Mouse (Mus musculus): Measurements from ENCODE around the gene Hnrnpm. TPM values are rescaled to one million over a fixed set of nuclear protein-coding genes. Genes with fewer than 3 reads are reported as not detected.
A peak's percentile ranks its signal among the peaks of the same experiment; 100 is the strongest.
"Not testable (repeated sequence)": the region's sequence is repeated elsewhere in the genome, so short reads cannot be mapped to it uniquely, and the experiment has no call there.

Hnrnpm gene
- total RNA-seq (2021): 100 to 1,000 TPM; 136 to 171 TPM
- long read RNA-seq, experiment 1, transcript Hnrnpm-203 (2 exons, 2,626 nt): major isoform, 12 of 59 reads
- long read RNA-seq, experiment 1, partial matches to known transcripts: 37 of 59 reads
- long read RNA-seq, experiment 1, other reads (novel, unspliced or antisense): 10 of 59 reads
- long read RNA-seq, experiment 2, partial matches to known transcripts: 4 of 6 reads
- long read RNA-seq, experiment 2, other reads (novel, unspliced or antisense): 2 of 6 reads

DNA sequence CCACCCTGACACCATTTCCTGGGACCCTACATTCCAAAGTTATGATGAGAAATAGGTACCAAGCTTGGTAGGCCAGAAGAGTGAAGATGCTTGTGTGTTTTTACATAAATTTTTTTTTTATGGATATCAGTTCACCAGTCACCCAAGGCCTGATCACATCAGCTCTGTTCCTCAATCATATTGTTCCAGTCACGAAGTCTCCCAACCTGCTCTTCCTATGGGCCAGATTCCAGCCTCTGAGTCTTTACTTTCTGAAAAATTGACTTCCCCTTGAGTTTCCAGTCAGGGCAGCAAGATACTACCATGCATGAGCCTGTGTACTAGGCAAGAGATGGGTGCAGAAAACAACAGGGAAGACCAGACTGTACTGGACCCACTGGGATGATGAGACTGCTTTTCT lies at the start of gene Hnrnpm:
Gene Hnrnpm, minus strand, starts transcription at position 101 of the 400 bp plus-strand sequence.
- DNase-seq: no peak

GRCm38 (mm10) chr17:33733526-33733925 lies 46.9 kb upstream of the Hnrnpm start:
- not testable (repeated sequence) for DNase-seq

DNA sequence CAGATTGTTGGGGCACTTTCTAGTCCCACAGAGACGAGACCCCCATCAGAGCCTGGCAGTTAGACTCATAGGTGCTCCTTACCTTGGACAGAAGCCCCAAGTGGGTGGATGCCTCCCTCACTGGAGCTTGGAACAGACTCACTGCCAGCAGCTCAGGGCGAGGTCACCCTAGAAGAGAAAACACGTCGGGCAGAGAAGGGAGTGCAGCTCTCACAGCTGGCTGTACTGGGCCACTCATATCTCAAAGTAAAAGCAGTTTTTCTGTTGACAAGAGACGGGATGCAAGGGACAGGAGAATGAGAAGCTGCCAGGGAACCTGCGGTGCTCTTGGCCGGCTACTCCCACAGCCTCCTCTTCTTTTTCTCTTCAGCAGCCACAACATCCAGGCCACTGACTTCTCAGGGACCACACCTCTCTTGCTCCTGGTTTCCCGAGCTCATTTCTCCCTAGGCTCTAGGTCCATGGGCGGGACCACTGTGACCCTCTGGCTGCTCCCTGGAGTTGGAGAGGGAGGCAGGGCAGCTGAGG lies 46.0 kb upstream of the Hnrnpm start:
- DNase-seq: not testable (repeated sequence)

- no peak for DNase-seq
Observed at GRCm38 (mm10) chr17:33729215-33729614, 42.6 kb upstream of the Hnrnpm start.

DNA sequence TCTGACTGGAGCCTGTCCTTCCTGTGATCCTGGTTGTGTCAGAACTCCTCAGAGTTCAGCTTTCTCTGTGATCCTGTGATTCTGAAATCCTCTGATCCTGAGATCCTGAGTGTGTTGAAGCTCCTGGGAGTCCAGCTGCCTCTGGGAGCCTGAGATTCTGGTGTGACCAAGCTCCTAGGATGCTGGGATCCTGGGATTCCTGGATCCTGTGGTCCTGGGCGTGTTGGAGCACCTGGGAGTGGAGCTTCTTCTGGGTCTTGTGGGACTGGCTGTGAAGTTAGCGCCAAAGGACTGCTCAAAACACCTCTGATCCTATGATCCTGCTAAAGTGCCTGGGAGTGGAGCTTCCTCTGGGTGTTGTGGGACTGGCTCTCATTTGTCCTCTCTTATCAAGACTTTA lies 41.7 kb upstream of the Hnrnpm start:
- no peak for DNase-seq

- DNase-seq: no peak
Observed at GRCm38 (mm10) chr17:33719736-33720378, 33.2 kb upstream of the Hnrnpm start.

DNA sequence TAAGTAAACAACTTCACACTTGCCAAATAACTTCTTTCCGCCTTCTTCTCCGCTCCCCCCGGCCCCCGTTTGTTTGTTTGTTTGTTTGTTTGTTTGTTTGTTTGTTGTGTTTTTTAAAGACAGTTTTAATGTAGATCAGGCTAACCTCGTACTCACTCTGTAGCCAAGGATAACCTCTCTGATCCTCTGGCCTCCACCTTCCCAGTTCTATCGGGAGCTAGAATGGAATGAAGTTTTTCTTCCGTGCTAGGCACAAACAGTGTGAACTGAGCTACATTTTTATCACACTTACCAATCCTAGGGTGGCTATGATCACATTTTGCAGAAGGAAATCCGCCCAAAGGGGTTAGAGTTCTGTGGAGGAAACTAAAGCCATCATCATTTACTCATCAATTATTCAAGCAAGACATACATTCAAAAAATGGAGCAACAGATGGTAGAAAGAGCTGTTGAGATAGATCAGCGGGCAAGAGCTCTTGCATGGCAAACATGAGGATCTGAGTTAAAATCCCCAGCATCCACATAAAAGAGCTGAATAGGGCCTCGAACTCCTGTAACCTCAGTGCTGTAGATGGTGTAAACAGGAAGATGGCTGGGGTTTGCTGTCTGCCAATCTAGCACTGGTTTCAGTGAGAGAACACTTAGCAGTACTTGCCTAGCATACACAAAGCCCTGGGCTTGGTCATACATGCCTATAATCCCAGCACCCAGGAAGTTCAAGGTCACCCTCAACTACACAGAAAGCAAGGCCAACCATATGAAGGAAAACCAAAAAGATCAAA lies 32.5 kb upstream of the Hnrnpm start:
- no peak for DNase-seq

- DNase-seq: peak; percentile 98
Observed at GRCm38 (mm10) chr17:33718384-33718881, 31.8 kb upstream of the Hnrnpm start, which contains the start of gene March2. TSS of gene March2 (minus strand) at chr17:33718670.

DNA sequence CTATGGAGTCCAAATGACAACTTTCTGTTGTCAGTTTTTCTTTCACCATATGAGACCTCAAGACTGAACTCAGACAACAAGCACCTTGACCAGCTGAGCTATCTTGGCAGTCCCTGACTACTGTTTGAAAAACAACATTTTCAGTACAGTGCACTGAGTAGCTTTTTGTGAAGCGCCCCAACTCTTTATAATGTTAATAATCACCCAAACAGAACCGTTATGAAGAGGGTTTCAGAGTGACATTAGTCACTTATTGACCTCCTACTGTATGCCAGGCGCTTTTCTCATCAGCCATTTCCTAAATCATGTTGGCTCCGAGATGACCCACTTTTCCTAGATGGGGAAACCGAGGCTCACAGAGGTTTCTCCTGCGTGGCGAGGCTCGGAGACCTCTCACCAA lies 31.3 kb upstream of the Hnrnpm start:
- DNase-seq: no peak

DNA sequence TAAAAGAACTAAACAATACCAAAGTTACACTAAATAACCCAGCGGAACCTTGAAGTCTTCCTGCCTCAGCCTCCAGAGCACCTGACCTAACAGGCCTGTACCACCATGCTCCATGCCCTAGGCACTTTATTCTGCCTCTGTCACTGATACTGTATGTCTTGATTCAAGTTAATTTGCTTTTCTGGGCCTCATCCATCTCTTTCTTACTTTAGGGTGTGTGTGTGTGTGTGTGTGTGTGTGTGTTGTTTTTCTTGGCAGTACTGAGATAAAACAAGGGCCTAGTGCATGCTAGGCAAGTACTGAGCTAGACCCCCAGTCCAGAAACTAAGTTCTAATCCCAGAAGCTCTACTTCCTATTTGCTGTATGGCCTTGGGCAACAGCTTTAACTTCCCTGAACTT lies 30.6 kb upstream of the Hnrnpm start:
- DNase-seq: no peak

DNA sequence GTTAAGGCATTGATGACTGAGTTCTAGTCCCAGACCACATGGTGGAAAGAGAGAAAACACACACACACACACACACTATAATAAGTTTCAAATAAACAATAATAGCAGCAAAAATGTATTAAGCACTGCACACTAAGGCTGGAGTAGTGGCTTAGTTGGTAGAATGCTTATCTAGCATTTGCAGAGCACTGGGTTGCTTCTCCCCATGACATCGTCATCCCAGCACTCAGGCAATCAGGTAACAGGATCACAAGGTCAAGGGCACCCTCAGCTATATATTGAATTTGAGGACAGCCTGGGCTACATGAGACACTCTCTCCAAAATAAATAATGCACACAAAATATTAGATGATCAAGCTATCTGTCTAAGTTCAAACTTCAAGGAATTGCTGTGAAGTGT lies 28.1 kb upstream of the Hnrnpm start:
- no peak for DNase-seq

DNA sequence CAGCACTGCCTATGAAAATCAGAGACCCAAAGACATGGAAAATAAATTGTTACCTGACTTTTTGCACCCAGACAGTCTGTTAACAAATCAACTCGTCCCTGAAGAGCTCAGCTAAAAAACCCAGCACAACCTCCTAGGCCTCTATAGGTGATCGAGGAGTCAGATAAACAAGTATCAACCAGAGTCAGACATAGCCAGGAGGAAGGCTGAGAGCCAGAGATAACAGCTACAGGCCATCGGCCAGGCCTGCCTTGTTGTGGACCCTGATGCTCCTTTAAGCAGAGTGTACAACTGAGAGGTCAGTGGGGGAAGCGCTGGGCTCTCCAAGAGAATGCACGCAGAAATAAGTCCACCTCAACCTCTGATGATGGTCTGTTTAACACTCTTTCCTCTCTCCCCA lies 26.6 kb upstream of the Hnrnpm start:
- no peak for DNase-seq

DNA sequence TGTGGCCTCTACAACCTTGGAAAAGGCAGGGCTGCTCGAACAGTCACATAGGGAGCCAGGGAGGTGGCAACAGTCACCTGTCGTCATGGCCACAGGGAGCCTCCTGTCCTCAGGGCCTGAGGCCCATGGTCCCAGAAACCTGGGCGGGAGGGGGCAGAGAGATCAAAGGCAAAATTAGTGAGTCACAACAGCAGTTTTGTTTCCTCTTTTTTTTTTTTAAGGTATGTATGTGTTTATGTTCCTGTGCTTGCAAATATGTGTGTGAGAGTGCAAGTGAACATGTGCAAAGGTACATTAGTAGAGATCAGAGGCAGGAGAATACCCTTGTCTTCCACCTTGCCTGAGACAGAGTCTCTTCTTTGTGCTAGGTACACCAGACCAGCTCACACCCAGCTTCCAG lies 23.2 kb upstream of the Hnrnpm start:
- no peak for DNase-seq

DNA sequence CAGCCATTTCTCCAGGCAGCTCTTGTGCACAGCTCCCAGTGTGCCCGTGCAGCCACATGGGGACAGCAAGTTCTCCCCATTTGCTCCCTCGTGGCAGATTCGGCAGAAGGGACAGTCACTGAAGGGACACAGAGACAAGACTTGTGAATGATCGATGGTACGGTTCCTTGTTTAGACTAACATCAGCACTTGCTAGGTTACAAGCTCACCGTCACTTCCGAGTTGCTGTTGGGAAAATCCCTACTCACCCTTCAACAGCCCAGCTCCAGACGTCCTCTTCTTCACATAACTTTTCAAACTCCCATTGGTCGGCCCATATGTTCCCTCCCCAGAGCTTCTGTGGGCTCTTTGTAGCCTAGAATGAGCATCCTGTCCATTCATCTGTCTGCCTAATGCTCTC lies 16.4 kb upstream of the Hnrnpm start:
- no peak for DNase-seq

DNA sequence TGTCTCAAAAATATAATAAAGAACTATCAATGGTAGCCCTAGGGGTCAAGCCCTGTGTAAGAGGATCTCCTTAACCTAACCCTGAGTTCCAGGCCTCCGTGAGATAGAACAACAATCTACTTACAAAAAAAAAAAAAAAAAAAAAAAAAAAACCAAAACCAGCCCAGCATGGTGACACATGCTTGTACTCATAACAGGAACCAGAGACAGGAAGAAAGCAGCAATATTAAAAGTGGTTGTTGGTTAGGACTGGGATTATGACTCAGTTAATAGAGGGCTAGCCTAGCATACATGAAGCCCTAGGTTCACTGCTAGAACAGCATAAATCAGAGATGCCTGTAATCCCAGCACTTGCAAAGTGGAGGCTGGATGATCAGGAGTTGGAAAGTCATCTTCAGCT lies 15.5 kb upstream of the Hnrnpm start:
- DNase-seq: no peak

- DNase-seq: no peak
Observed at GRCm38 (mm10) chr17:33695471-33695870, 8.8 kb upstream of the Hnrnpm start.

- peak; percentile 99 to 100 for DNase-seq
Observed at GRCm38 (mm10) chr17:33685249-33685653, 1.4 kb downstream of the Hnrnpm start.

DNA sequence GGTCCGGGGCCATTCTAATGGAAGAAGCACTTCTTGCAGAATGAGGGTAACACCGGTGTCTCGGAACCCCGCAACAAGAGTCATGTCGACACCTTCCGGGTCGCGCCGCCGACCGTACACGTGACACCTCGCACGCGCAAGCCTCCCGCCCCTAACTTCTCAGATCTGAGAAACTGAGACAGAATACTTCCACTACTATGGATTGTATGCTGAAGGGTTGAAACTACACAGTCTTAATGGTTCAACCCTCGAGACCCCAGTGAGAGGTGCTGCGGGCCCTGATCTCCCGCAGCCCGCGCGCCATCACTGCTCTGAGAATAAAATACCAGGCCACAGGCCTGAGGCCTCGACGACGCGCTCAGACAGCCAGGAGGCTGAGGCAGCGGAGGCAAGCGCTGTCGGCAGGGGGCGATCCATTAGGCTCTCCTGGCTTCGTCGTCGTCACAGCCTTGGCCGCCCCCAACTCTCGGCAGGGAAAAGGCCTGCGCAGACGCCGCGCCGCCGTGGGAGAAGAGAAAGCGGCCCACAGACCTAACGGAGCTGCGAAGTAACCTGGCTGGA lies 1.9 kb downstream of the Hnrnpm start:
- DNase-seq: peak; percentile 75 to 78

- no peak for DNase-seq
Observed at GRCm38 (mm10) chr17:33681767-33682166, 4.9 kb downstream of the Hnrnpm start.

DNA sequence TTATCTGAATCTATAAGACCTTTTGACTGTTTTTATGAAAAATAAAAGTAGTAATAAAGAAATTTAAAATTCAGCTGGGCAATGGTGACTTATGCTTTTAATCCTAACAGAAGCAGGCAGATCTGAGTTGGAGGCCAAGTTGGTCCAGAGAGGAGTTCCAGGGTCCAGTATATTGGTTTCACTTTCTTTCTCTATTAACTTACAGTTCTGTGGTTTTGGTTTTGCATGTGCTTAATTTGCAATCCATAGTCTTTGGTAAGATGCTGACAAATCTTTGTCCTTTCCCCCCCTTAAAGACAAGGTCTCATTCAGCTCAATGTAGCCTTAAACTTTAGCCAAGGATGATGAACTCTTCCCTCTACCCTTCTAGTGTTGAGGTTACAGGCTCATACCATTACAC lies 7.9 kb downstream of the Hnrnpm start:
- DNase-seq: no peak

GRCm38 (mm10) chr17:33676086-33676485 lies 10.6 kb downstream of the Hnrnpm start:
- no peak for DNase-seq

- peak; percentile 17 to 35 for DNase-seq
Observed at GRCm38 (mm10) chr17:33675452-33675851, 11.2 kb downstream of the Hnrnpm start.

Measured in adrenal gland, postnatal 36 days (tissue).